Mouse (Mus musculus) liver, embryonic 14.5 days (tissue): ENCODE data around the gene Slc12a3.

Experiments used
- CTCF ChIP-seq: IDR thresholded peaks from 2 replicates; pipeline ENCODE4 v1.5.1; 2016; ENCODE audit warnings: antibody characterized with exemption, low read depth, control low read depth
- EP300 ChIP-seq: IDR thresholded peaks from 2 replicates; pipeline ENCODE4 v1.6.1; 2016; ENCODE audit warnings: antibody characterized with exemption, low read depth

DNA sequence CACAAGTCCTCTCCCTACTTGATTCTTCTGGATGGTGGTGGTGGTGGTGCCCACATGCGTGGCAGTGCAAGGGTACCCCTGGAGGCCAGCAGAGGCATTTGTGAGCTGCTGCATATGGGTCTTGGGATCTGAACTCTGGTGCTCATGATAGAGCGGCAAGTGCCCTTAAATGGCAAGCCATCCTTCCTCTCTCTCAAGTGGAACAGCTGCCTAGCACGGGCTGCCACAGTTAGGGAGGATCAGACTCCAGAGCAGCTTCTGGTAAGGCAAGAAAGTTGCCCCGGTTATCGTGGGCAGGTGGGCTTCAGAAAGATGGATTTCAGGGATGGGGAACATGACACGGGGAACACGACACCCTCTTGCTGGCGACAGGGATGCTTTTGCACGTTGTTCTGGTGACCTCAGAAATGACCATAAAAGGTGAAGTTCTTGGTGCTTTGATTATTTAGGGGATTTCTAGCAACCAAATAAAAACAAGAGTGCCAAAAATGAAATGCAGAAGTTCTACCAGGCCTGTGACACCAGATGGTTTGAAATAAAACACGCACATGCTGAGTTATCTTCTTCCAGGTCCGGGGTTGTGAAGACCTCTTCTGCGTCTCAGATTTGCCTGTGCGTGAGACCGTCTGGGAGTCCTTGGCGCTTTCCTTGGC is 49.9 kb downstream of the Slc12a3 start:
- TF ChIP-seq EP300 (no peak), CTCF (peak; percentile 40)
